Mouse (Mus musculus) neural tube, embryonic 13.5 days (tissue): ENCODE measurements around the gene Rhox2f. TPM values are rescaled to one million over a fixed set of nuclear protein-coding genes. Genes with fewer than 3 reads are reported as not detected.
"Not testable (repeated sequence)": the region's sequence is repeated elsewhere in the genome, so short reads cannot be mapped to it uniquely, and the experiment has no call there.

Experiments
- ATAC-seq: fragments of 200-750 bp; cut with Nextera tagmentation; 2 replicates; pipeline ENCODE4 v1.8.0; 2017; ENCODE audit warnings: low read depth, mild to moderate bottlenecking, moderate TSS enrichment, moderate library complexity
- H3K27ac ChIP-seq: fragments of 300-500 bp; sonication (generic); replicated peaks from 2 replicates; pipeline ENCODE4 v1.5.1; 2015; ENCODE audit warnings: moderate library complexity, mild to moderate bottlenecking, inconsistent platforms
- H3K27me3 ChIP-seq: fragments of 300-500 bp; sonication (generic); 2 replicates; pipeline ENCODE4 v1.6.1; 2015; ENCODE audit warnings: mild to moderate bottlenecking, inconsistent platforms
- H3K36me3 ChIP-seq: fragments of 300-500 bp; sonication (generic); 2 replicates; pipeline ENCODE4 v1.6.1; 2015; ENCODE audit warnings: mild to moderate bottlenecking, inconsistent platforms
- H3K4me1 ChIP-seq: fragments of 300-500 bp; sonication (generic); replicated peaks from 2 replicates; pipeline ENCODE4 v1.6.1; 2015; ENCODE audit warnings: inconsistent platforms
- H3K4me2 ChIP-seq: fragments of 300-500 bp; sonication (generic); 2 replicates; pipeline ENCODE4 v1.6.1; 2015; ENCODE audit warnings: inconsistent platforms, mild to moderate bottlenecking, moderate library complexity
- H3K4me3 ChIP-seq: fragments of 300-500 bp; sonication (generic); 2 replicates; pipeline ENCODE4 v1.5.1; 2015; ENCODE audit warnings: mild to moderate bottlenecking, inconsistent platforms
- H3K9ac ChIP-seq: fragments of 300-500 bp; sonication (generic); 2 replicates; pipeline ENCODE4 v1.6.1; 2015; ENCODE audit warnings: moderate library complexity, mild to moderate bottlenecking, inconsistent platforms
- H3K9me3 ChIP-seq: fragments of 300-500 bp; sonication (generic); 2 replicates; pipeline ENCODE4 v1.6.1; 2016; ENCODE audit warnings: inconsistent platforms
- WGBS: fragments of 180-500 bp; shearing (Covaris S2); methylation state at CpG from one replicate; pipeline ENCODE4 v1.1.7; 2015; 5-methylcytosine and 5-hydroxymethylcytosine counted together
- polyA plus RNA-seq: library from polyadenylated mRNA; unstranded; fragments of >200 nt; fragmentation: Nextera tagmentation; extraction: Ambion mirVana; gene quantifications from 2 replicates; pipeline ENCODE4 v1.2.1, GENCODE M21; 2015

Gene Rhox2f
- polyA plus RNA-seq: not detected in 2 replicates

DNA sequence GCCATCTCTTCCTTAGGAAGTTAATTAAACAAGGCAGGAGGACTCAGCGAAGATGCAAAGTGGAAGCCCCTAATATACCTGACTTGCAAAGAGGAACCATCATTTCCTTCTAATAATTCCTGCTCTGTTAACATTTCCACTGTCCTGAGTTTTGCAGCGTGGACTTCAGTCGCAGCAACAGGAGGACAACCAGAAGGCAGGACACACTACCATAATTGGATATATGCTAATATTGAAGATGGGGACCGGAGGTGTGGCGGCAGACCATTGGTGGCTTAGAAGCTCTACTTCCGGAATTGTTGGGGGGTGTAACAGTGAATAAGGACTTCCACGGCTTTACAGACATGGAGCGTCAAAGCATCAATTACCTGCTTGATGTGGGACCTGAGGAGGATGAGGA is at the start of gene Rhox2f:
Gene Rhox2f, plus strand, starts transcription at position 301 of the 400 bp plus-strand sequence.
- not testable (repeated sequence) for H3K4me2 ChIP-seq, ATAC-seq, H3K27ac ChIP-seq, H3K4me3 ChIP-seq, H3K9ac ChIP-seq, H3K4me1 ChIP-seq, H3K9me3 ChIP-seq, H3K36me3 ChIP-seq, H3K27me3 ChIP-seq
- WGBS: 89% methylated on average over 8 of the region's 8 CpGs

- not testable (repeated sequence) for H3K4me3 ChIP-seq, H3K36me3 ChIP-seq, H3K9me3 ChIP-seq, H3K27me3 ChIP-seq, H3K27ac ChIP-seq, H3K4me1 ChIP-seq, ATAC-seq, H3K4me2 ChIP-seq, H3K9ac ChIP-seq
- 95% methylated on average over 2 of the region's 8 CpGs for WGBS
These were observed 41.1 kb upstream of the Rhox2f start, which contains the start of gene Rhox2e for GRCm38 (mm10) chrX:37530152-37530551. Gene Rhox2e, plus strand, starts transcription at chrX:37530452.

DNA sequence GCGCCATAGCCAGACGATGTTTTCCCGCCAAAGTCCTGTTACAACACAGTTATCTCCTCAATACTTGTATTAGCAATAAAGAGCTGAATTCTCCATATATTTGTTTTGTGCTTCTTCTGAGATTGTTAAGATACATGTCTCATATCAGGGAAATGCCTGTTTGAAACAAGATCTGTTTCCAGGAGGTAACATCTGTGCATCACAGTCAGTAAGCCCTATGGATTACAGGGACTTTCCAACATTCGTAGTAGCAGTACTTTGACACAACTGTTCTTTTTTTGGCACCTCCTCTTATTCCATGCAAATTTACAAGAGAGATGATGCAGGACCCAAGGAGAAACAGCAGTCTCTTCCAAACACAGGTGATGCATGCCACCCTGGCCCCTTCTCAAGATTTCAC is 29.5 kb upstream of the Rhox2f start, which contains the start of gene Rhox3e:
Gene Rhox3e, plus strand, starts transcription at position 301 of the 400 bp plus-strand sequence.
- 100% methylated on average over 1 of the region's 4 CpGs for WGBS
- H3K9me3 ChIP-seq, H3K27ac ChIP-seq, H3K27me3 ChIP-seq, H3K9ac ChIP-seq, H3K4me1 ChIP-seq, H3K36me3 ChIP-seq, ATAC-seq, H3K4me3 ChIP-seq, H3K4me2 ChIP-seq: not testable (repeated sequence)

GRCm38 (mm10) chrX:37557112-37557511 is 14.1 kb upstream of the Rhox2f start, which contains the start of gene Rhox4e:
Gene Rhox4e, plus strand, starts transcription at chrX:37557412.
- H3K4me3 ChIP-seq, H3K36me3 ChIP-seq, H3K27me3 ChIP-seq, H3K4me1 ChIP-seq, H3K27ac ChIP-seq, H3K9me3 ChIP-seq, H3K9ac ChIP-seq, H3K4me2 ChIP-seq, ATAC-seq: not testable (repeated sequence)
- 94% methylated on average over 10 of the region's 18 CpGs for WGBS

- WGBS: 78% methylated on average over 2 of the region's 2 CpGs
These were observed 1.4 kb downstream of the Rhox2f start for GRCm38 (mm10) chrX:37572638-37573037.

GRCm38 (mm10) chrX:37580692-37581091 is 9.5 kb downstream of the Rhox2f start, which contains the start of gene Rhox3f:
Gene Rhox3f, plus strand, starts transcription at chrX:37580992.
- not testable (repeated sequence) for H3K9ac ChIP-seq, H3K27ac ChIP-seq, H3K9me3 ChIP-seq, H3K36me3 ChIP-seq, ATAC-seq, H3K27me3 ChIP-seq, H3K4me1 ChIP-seq, H3K4me2 ChIP-seq, H3K4me3 ChIP-seq

More at GRCm38 (mm10) chrX:37572638-37573037, 1.4 kb downstream of the Rhox2f start:
- H3K9me3 ChIP-seq, H3K36me3 ChIP-seq, H3K9ac ChIP-seq, H3K27me3 ChIP-seq, H3K4me2 ChIP-seq, ATAC-seq, H3K27ac ChIP-seq, H3K4me3 ChIP-seq, H3K4me1 ChIP-seq: not testable (repeated sequence)

DNA sequence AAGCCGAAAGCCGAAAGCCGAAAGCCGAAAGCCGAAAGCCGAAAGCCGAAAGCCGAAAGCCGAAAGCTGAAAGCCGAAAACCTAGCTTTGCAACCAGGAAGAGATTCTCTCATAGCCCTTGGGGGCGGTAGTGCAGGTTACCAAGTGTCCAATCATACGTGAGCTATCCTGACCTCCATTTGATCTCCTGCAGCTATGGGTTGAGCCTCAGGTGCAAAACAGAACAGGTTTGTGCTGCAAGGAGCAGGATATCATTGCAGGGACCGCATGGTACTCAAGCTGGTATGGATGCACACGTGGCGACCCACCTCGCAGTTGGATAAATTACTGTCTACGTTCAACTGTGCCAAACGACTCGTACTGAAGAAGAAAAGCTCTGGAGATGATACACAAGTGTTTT is 36.4 kb downstream of the Rhox2f start, which contains the start of gene Rhox4f:
Gene Rhox4f, minus strand, starts transcription at position 101 of the 400 bp plus-strand sequence.
- H3K4me3 ChIP-seq, H3K9me3 ChIP-seq, H3K36me3 ChIP-seq, H3K27ac ChIP-seq, H3K4me2 ChIP-seq, ATAC-seq, H3K27me3 ChIP-seq, H3K4me1 ChIP-seq, H3K9ac ChIP-seq: not testable (repeated sequence)
- WGBS: 98% methylated on average over 17 of the region's 19 CpGs

Other genes starting within 250 kb of the Rhox2f start
- gene Rhox3a2, start 191.4 kb upstream of the Rhox2f start, polyA plus RNA-seq: not detected in 2 replicates
- gene Rhox4a2, start 180.6 kb upstream of the Rhox2f start, polyA plus RNA-seq: not detected in 2 replicates
- gene Rhox2b, start 159.3 kb upstream of the Rhox2f start, polyA plus RNA-seq: not detected in 2 replicates
- gene Rhox4b, start 138.9 kb upstream of the Rhox2f start, polyA plus RNA-seq: not detected in 2 replicates
- not detected in 2 replicates for gene Rhox2c, start 117.7 kb upstream of the Rhox2f start, polyA plus RNA-seq
- gene Rhox3c, start 112.8 kb upstream of the Rhox2f start, polyA plus RNA-seq: not detected in 2 replicates
- not detected in 2 replicates for gene Rhox4c, start 91.1 kb upstream of the Rhox2f start, polyA plus RNA-seq
- gene Rhox2d, start 78.0 kb upstream of the Rhox2f start, polyA plus RNA-seq: not detected in 2 replicates
- not detected in 2 replicates for gene Rhox4d, start 57.0 kb upstream of the Rhox2f start, polyA plus RNA-seq
- gene Rhox2e, start 41.0 kb upstream of the Rhox2f start, polyA plus RNA-seq: not detected in 2 replicates
- gene Rhox3e, start 29.4 kb upstream of the Rhox2f start, polyA plus RNA-seq: not detected in 2 replicates
- gene Rhox4e, start 14.0 kb upstream of the Rhox2f start, polyA plus RNA-seq: not detected in 2 replicates
- gene Rhox3f, start 9.6 kb downstream of the Rhox2f start, polyA plus RNA-seq: not detected in 2 replicates
- not detected in 2 replicates for gene Rhox4f, start 36.3 kb downstream of the Rhox2f start, polyA plus RNA-seq
- not detected in 2 replicates for gene Rhox3g, start 57.2 kb downstream of the Rhox2f start, polyA plus RNA-seq
- gene Rhox2g, start 72.1 kb downstream of the Rhox2f start, polyA plus RNA-seq: not detected in 2 replicates
- gene Rhox4g, start 79.9 kb downstream of the Rhox2f start, polyA plus RNA-seq: not detected in 2 replicates
- gene Rhox3h, start 97.4 kb downstream of the Rhox2f start, polyA plus RNA-seq: not detected in 2 replicates
- gene Rhox2h, start 101.9 kb downstream of the Rhox2f start, polyA plus RNA-seq: not detected in 2 replicates
- gene Rhox5, start 233.4 kb downstream of the Rhox2f start, polyA plus RNA-seq: 0.45 and 0.51 TPM in 2 replicates